Mouse (Mus musculus) C3H10T1/2 (cell line): ENCODE data around the gene Poldip2. TPM values are rescaled to one million over a fixed set of nuclear protein-coding genes. Genes with fewer than 3 reads are reported as not detected.

Experiments used
- polyA plus RNA-seq, 2 experiments: library from polyadenylated mRNA; unstranded; fragments of >200 nt; fragmentation: generic; extraction: Trizol; gene quantifications; one replicate each; pipeline ENCODE4 v1.2.1; 2012; ENCODE audit warnings: missing spikeins in 2 of 2

Gene Poldip2
- 100 to 1,000 TPM in 1 of 2 experiments, 10 to 100 TPM in 1; 95.3 to 100 TPM for polyA plus RNA-seq

DNA sequence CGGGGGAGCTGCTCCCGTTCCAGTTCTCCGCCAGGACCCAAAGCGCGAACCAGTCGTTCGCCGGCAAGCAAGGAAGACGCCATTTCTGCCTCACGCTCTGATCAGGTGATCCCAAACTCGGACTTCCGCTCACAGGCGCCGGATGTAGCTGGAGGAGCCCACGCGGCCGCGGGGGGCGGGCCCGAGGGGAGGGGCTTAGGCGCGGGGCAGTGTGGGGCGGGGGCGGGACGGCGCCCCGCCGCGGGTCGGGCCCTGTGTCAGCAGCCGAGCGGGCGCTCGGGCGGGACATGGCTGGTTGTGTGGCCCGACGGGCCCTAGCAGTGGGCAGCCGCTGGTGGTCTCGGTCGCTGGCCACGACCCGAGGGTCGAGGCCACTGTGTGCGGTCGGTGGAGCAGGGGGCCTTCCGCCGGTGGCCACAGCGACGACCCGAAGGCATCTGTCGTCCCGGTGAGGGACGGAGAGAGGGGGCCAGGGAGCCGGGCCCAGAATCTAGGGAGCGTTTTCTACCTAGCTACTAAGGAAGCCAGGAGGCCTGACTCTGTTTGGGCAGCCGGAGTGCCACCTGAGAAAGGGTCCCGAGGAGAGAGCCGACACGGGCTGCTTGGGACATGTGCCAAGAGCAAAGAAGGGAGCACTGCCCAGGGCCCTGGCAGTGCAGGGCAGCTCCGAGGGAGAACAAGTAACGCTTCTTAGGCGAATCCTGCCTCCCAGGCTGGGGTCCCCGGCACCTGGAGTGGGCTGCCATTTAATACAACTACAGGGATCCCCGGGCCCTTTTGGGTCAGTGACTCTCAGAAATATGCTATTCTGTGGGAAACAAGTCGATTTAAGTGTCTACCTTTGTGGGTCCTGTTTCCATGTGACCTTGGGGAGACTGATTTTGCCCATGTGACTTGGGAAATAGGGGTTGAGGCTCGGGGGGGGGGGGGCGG, at the start of gene Poldip2, which contains the start of gene Tmem199:
Gene Poldip2 (plus strand): TSS at position 169 of the 933 bp plus-strand sequence.
Gene Tmem199 (minus strand): TSS at position 148 of the 933 bp plus-strand sequence.

GRCm38 (mm10) chr11:78465568-78466180, 46.3 kb upstream of the Poldip2 start, which contains the start of gene Slc46a1:
Gene Slc46a1, plus strand, starts transcription at chr11:78465697.

DNA sequence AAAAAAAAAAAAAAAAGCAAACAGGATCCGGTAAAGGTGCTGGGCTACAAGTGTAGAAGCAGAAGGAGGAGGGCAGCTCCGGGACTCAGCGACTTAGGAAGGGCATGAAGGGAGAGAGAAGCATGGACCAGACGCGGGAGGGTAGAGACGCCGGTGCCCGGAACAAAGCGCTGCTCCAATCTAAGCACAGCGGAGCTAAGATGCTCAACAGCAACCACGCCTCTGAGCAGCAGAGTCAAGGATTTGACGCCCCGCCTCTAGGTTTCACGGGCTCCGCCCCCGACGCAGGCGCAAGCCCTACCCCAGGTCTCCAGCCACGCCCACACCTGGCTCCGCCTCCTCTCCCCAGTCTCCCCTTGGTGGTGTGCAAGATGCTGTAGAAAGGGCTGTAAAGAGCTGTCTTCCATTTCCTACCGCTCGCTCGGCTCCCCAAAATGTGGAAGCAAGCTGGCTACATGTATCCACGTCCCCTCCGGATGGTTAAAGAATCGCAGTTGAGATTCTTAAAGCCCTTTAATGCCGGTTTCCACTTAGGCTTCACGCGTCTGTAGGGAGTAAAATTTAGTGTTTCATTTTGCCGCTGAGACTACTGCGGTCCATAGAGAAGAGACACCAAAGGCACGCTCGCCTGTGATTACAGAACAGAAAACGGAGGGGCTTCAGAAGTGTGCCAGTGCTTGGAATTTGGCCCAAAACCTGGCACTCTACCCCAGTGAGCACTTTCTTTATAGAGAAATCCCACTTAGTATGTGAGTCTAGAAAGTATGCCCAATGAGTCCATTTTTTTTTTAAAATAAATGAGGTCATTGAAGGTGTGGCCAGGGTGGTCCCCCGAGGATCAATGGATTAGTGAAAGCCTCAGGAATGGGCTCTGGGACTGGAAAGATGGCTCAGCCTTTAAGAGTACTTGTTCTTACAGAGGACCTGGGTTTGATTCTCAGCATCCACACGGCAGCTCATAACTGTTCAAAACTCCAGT, 14.2 kb upstream of the Poldip2 start, which contains the start of gene Sarm1:
Gene Sarm1 (minus strand): TSS at position 211 of the 979 bp plus-strand sequence.

DNA sequence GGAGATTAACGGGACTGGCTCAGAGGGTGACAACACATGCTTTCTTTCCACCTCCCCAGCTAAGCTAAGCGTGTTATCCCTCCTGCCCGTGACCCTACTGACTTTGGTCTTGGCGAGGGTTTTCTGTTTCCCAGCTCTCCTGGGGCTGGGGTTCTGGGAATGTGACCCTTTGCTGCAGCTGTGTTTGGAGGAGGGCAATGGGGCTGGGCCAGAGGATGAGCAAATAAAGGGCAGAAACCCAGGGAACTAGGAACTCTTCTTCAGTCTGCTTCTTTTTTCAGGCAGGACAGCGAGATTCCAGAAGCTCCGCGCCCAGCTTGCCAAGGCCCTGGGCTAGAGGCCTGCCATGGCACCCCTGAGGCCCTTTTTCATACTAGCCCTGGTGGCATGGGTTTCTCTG, 13.0 kb upstream of the Poldip2 start, which contains the start of gene Vtn:
Gene Vtn (plus strand): TSS at position 88 of the 400 bp plus-strand sequence.

DNA sequence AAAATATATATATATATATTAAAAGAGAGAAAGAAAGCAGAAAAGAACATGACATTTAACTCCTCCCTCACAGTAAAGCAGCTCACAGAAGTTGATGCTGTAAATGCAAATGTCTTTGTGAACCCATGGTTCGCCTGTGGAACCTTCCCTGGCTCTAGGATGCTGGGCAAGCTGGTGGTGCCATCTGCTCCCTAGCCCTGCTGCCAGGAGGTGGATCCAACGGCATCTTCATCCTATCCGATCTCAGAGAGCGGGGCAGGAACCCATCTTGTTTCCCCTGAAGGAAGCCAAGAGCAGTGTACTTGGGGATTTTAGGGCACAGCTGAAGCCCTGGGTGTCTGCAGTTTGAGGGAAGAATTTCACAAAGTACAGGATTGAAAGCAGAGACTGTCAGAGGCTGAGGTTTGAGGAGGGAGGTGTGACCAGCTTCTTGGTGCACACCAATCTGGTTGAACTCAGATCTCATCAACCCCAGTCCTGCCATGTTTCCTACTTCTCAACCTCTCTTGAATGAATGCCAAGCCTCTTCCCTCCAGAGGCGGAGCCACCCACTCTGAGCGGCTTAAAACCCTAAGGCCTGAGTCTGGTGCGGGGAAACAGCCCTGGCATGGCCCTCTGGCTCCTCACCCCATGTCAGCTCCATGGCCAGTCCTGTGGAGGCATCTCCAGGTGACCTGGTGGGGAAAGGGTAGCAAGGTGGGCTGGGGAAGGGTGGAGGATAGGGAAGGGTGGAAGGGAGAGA, 8.9 kb upstream of the Poldip2 start, which contains the start of gene Sebox:
Gene Sebox (plus strand): TSS at position 539 of the 742 bp plus-strand sequence.

GRCm38 (mm10) chr11:78536080-78536689, 24.2 kb downstream of the Poldip2 start, which contains the start of the genes Tnfaip1 and Ift20:
Gene Tnfaip1, minus strand, starts transcription at chr11:78536332.
Gene Ift20, plus strand, starts transcription at chr11:78536361.

GRCm38 (mm10) chr11:78550168-78551058, 38.4 kb downstream of the Poldip2 start, which contains the start of gene Tmem97:
Gene Tmem97, minus strand, starts transcription at chr11:78550777.

Other genes starting within 250 kb of the Poldip2 start
- under 1 TPM in 1 of 2 experiments, not detected in 1; 0.22 TPM for gene BC030499, start 221.4 kb upstream of the Poldip2 start, polyA plus RNA-seq
- 10 to 100 TPM in 1 of 2 experiments, 1 to 10 TPM in 1; 8.1 to 38.0 TPM for gene Spag5, start 210.7 kb upstream of the Poldip2 start, polyA plus RNA-seq
- gene Aldoc, start 189.2 kb upstream of the Poldip2 start, polyA plus RNA-seq, result under 1 TPM; 0.09 to 0.91 TPM
- gene Pigs, start 183.8 kb upstream of the Poldip2 start, polyA plus RNA-seq, result 10 to 100 TPM; 30.3 to 84.7 TPM
- gene Unc119, start 168.7 kb upstream of the Poldip2 start, polyA plus RNA-seq, result 10 to 100 TPM; 22.4 to 75.8 TPM
- under 1 TPM; 0.02 to 0.05 TPM for gene Foxn1, start 125.6 kb upstream of the Poldip2 start, polyA plus RNA-seq
- not detected for gene Slc13a2, start 90.0 kb upstream of the Poldip2 start, polyA plus RNA-seq
- gene Slc46a1, start 46.5 kb upstream of the Poldip2 start, polyA plus RNA-seq, result 10 to 100 TPM; 10.1 to 12.5 TPM
- 1 to 10 TPM in 1 of 2 experiments, under 1 TPM in 1; 0.87 to 3.5 TPM for gene Sarm1, start 14.4 kb upstream of the Poldip2 start, polyA plus RNA-seq
- under 1 TPM in 1 of 2 experiments, not detected in 1; 0.09 TPM for gene Vtn, start 13.1 kb upstream of the Poldip2 start, polyA plus RNA-seq
- gene Sebox, start 8.7 kb upstream of the Poldip2 start, polyA plus RNA-seq, result not detected
- gene Tmem199, start within 50 bp of the Poldip2 start, polyA plus RNA-seq, result 10 to 100 TPM; 10.3 to 14.8 TPM
- 10 to 100 TPM; 42.0 to 44.5 TPM for gene Tnfaip1, start 24.1 kb downstream of the Poldip2 start, polyA plus RNA-seq
- 10 to 100 TPM; 13.1 to 95.5 TPM for gene Ift20, start 24.2 kb downstream of the Poldip2 start, polyA plus RNA-seq
- 100 to 1,000 TPM in 1 of 2 experiments, 10 to 100 TPM in 1; 50.5 to 224 TPM for gene Tmem97, start 38.6 kb downstream of the Poldip2 start, polyA plus RNA-seq
- 1 to 10 TPM in 1 of 2 experiments, under 1 TPM in 1; 0.77 to 2.7 TPM for gene Nlk, start 185.2 kb downstream of the Poldip2 start, polyA plus RNA-seq
- 10 to 100 TPM; 22.7 to 43.2 TPM for gene Ccnq, start 239.5 kb downstream of the Poldip2 start, polyA plus RNA-seq